Mouse (Mus musculus) heart, embryonic 15.5 days (tissue): ENCODE results near the gene Clk1. TPM values are rescaled to one million over a fixed set of nuclear protein-coding genes. Genes with fewer than 3 reads are reported as not detected.

ENCODE experiments used
- ATAC-seq: fragments of 200-750 bp; cut with Nextera tagmentation; replicated peaks from 2 replicates; pipeline ENCODE4 v1.8.0; 2017; ENCODE audit warnings: low read depth, moderate TSS enrichment; ENCODE audit not compliant: insufficient number of reproducible peaks, insufficient read depth, low FRiP score
- H3K27ac ChIP-seq: fragments of 300-500 bp; sonication (generic); 2 replicates; pipeline ENCODE4 v1.5.1; 2015; ENCODE audit warnings: mild to moderate bottlenecking, inconsistent platforms
- H3K27me3 ChIP-seq: fragments of 300-500 bp; sonication (generic); 2 replicates; pipeline ENCODE4 v1.6.1; 2015; ENCODE audit warnings: inconsistent platforms
- H3K36me3 ChIP-seq: fragments of 300-500 bp; sonication (generic); 2 replicates; pipeline ENCODE4 v1.6.1; 2015; ENCODE audit warnings: mild to moderate bottlenecking, inconsistent platforms
- H3K4me1 ChIP-seq: fragments of 300-500 bp; sonication (generic); replicated peaks from 2 replicates; pipeline ENCODE4 v1.6.1; 2015; ENCODE audit warnings: inconsistent platforms
- H3K4me2 ChIP-seq: fragments of 300-500 bp; sonication (generic); 2 replicates; pipeline ENCODE4 v1.6.1; 2015; ENCODE audit warnings: inconsistent platforms, mild to moderate bottlenecking, moderate library complexity
- H3K4me3 ChIP-seq: fragments of 300-500 bp; sonication (generic); 2 replicates; pipeline ENCODE4 v1.5.1; 2015; ENCODE audit warnings: mild to moderate bottlenecking, inconsistent platforms
- H3K9ac ChIP-seq: fragments of 300-500 bp; sonication (generic); 2 replicates; pipeline ENCODE4 v1.6.1; 2015; ENCODE audit warnings: mild to moderate bottlenecking, inconsistent platforms
- H3K9me3 ChIP-seq: fragments of 300-500 bp; sonication (generic); replicated peaks from 2 replicates; pipeline ENCODE4 v1.6.1; 2016; ENCODE audit warnings: inconsistent platforms
- WGBS: fragments of 180-500 bp; shearing (Covaris S2); methylation state at CpG from one replicate; pipeline ENCODE4 v1.1.7; 2015; ENCODE audit warnings: mixed read lengths; 5-methylcytosine and 5-hydroxymethylcytosine counted together
- polyA plus RNA-seq: library from polyadenylated mRNA; unstranded; fragments of >200 nt; fragmentation: Nextera tagmentation; extraction: Ambion mirVana; gene quantifications from 2 replicates; pipeline ENCODE4 v1.2.1, GENCODE M21; 2015

Clk1 gene
- polyA plus RNA-seq, 1 experiment from 2014 or later: 125 TPM

DNA sequence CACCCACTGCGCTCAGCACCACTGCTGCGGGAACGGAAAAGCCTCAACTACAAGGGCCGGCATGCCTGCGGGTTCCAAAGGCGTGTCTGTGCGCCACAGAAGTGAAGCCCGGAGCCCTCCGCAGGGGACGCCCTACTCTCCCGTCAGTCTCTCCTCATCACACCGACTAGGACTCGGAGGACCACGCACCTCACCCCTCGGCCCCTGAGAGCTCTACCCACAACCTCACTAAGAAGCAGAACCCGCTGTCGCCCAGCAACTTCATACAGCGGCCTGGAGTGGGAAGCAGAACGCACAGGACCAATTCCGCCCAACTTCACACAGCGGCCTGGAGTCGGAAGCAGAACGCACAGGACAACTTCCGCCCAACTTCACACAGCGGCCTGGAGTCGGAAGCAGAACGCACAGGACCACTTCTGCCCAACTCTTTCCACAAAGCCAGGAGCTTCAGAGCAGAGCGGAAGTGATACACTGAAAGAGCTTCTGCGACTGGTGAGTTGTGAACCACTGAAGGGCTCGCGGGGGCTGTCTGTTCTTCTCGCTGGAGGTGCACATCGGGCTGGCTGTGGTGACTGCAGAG lies 21.4 kb upstream of the Clk1 start, which contains the start of the genes Nif3l1 and Ppil3:
TSS of gene Nif3l1 (plus strand) at position 9 of the 580 bp plus-strand sequence.
TSS of gene Ppil3 (minus strand) at position 344 of the 580 bp plus-strand sequence.
- peak; percentile 93 for ATAC-seq

DNA sequence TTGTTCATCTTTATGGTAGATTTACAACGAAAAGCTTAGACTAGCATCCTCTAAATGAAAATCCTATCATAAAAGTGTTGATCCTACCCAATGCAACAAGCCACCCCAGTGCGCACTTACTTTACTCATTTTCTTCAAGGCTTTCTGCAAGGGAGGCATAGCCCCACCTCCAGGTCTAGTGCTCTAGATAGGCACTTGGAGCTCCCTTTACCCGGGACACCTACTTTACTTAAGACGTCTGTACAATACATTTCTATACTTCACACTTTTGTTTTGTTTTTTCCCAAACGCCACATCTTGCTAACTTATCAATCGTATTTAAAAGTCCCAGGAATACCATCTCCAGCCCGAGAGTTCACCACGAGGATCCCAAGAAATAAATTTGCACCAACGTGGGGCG lies 20.8 kb upstream of the Clk1 start:
- Histone ChIP-seq H3K4me2 (peak overlapping the region; percentile 85), H3K27me3 (no peaks in the 10 kb centered on the region), H3K27ac (peak overlapping the region; percentile 89), H3K36me3 (peaks cover 22% of the 10 kb centered on the region), H3K4me3 (peak overlapping the region; percentile 65), H3K9ac (peak overlapping the region; percentile 70), H3K4me1 (peaks cover 19% of the 10 kb centered on the region), H3K9me3 (no peaks in the 10 kb centered on the region)
- ATAC-seq: no peak
- WGBS: 11% methylated on average over 10 of the region's 10 CpGs

More for the DNA sequence above, 21.4 kb upstream of the Clk1 start, which contains the start of the genes Nif3l1 and Ppil3:
- H3K27me3 ChIP-seq: no peaks in the 10 kb centered on the region
- peak within 1 kb of the TSS; percentile 70 for H3K9ac ChIP-seq
- H3K4me1 ChIP-seq: peaks cover 19% of the 10 kb centered on the region
- peak within 1 kb of the TSS; percentile 85 for H3K4me2 ChIP-seq
- no peaks in the 10 kb centered on the region for H3K9me3 ChIP-seq
- peak within 1 kb of the TSS; percentile 65 for H3K4me3 ChIP-seq
- peaks cover 20% of the 10 kb centered on the region for H3K36me3 ChIP-seq
- H3K27ac ChIP-seq: peak within 1 kb of the TSS; percentile 89
- 0% methylated on average over 33 of the region's 33 CpGs for WGBS

DNA sequence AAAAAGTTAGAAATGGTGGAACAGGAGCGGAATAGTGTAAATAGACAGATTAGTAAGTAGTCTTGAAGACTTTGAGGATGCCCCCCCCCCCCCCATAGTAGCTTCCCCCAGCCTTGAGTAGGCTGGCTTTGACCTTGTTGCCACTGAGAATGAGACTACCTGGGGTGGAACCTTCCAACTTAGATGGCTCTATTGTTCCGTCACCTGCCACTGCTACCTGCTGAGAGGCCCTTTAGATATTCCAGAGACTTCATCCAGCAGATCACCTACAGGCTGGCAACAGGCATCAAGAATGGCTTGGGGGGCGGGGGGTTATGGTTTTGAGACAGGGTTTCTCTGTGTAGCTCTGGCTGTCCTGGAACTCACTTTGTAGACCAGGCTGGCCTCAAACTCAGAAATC lies 685 bp upstream of the Clk1 start:
- Histone ChIP-seq H3K9ac (no peak overlapping the region), H3K9me3 (no peaks in the 10 kb centered on the region), H3K27me3 (no peaks in the 10 kb centered on the region), H3K4me1 (peaks cover 22% of the 10 kb centered on the region), H3K4me2 (0 out of 2 replicates have a peak overlapping the region, but pooled peaks have one; percentile 46), H3K4me3 (peak overlapping the region; percentile 99; the same call in 1 of the 2 replicates), H3K36me3 (peaks cover 16% of the 10 kb centered on the region), H3K27ac (no peak overlapping the region)
- 85% methylated on average over 3 of the region's 3 CpGs for WGBS
- ATAC-seq: no peak

DNA sequence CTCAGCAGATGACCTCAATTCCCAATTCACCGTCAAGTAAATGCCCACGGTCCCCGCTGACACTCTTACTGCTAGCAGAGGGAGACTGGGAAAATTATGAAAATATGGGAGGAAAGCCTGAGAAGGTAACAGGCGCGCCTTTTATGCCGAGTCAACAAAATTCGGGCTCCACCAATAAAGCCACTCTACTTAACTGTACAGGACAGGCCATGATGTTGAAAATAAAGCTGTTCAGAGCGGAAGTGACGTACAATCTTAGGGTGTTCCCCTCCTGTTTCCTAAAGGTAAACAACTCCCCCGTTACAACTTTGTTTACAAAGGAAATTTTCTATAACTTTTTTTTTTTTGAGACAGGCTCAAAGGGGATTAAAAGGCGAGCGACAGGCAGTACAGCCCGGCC lies 987 bp downstream of the Clk1 start:
- peak overlapping the region; percentile 100 for H3K9ac ChIP-seq
- WGBS: 4% methylated on average over 13 of the region's 13 CpGs
- peaks cover 22% of the 10 kb centered on the region for H3K4me1 ChIP-seq
- peak overlapping the region; percentile 71 for H3K4me2 ChIP-seq
- H3K36me3 ChIP-seq: peaks cover 32% of the 10 kb centered on the region
- H3K27me3 ChIP-seq: no peaks in the 10 kb centered on the region
- no peak; the same call in 1 of the 2 replicates for ATAC-seq
- H3K9me3 ChIP-seq: no peaks in the 10 kb centered on the region
- peak overlapping the region; percentile 99 for H3K4me3 ChIP-seq
- peak overlapping the region; percentile 100 for H3K27ac ChIP-seq

DNA sequence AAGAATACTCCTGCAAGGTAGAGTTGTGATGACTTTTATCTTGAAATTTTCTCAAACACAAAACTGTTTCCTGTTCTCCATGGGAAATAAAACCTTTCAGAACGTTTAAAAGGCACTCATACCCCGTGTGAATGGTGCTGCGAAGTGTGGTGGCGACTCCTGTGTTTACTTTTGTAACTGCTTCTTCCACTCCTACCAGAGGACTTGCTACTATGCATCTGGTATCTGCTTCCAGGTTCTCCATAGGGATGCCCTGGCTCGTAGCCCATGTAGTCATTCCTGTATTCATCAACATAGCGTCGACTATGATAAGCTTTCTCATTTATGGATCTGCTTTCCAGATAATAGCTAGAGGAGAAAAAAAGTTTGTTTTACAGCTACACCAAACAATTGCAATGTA lies 2.9 kb downstream of the Clk1 start:
- no peak overlapping the region for H3K27ac ChIP-seq
- H3K4me2 ChIP-seq: peak overlapping the region; percentile 40
- H3K9me3 ChIP-seq: no peaks in the 10 kb centered on the region
- H3K36me3 ChIP-seq: peaks cover 49% of the 10 kb centered on the region
- H3K27me3 ChIP-seq: no peaks in the 10 kb centered on the region
- no peak overlapping the region for H3K9ac ChIP-seq
- peaks cover 22% of the 10 kb centered on the region for H3K4me1 ChIP-seq
- WGBS: 36% methylated on average over 7 of the region's 7 CpGs
- peak overlapping the region; percentile 99 for H3K4me3 ChIP-seq
- ATAC-seq: no peak

DNA sequence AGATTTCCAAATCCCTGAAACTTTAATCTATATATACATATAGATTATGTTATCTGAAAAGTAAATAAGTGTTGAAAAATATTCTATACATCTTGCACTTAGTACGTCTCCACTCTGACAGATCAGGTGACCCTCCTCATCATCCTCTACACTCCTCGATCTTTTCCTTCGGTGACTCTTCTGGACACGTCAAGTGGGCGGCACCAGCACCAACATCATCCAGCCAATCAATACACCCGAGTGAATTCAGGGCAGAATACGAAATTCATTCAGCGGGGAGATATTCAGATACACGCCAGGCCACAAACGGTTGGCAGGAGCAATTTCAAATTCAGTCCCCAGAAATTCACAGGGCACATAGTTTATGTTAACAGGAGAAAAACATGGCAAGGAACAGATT lies 3.8 kb downstream of the Clk1 start:
- Histone ChIP-seq H3K36me3 (peaks cover 57% of the 10 kb centered on the region), H3K4me2 (no peak overlapping the region), H3K9ac (no peak overlapping the region), H3K4me3 (no peak overlapping the region), H3K4me1 (peaks cover 22% of the 10 kb centered on the region), H3K9me3 (no peaks in the 10 kb centered on the region), H3K27me3 (no peaks in the 10 kb centered on the region), H3K27ac (no peak overlapping the region)
- 74% methylated on average over 10 of the region's 10 CpGs for WGBS
- ATAC-seq: no peak

DNA sequence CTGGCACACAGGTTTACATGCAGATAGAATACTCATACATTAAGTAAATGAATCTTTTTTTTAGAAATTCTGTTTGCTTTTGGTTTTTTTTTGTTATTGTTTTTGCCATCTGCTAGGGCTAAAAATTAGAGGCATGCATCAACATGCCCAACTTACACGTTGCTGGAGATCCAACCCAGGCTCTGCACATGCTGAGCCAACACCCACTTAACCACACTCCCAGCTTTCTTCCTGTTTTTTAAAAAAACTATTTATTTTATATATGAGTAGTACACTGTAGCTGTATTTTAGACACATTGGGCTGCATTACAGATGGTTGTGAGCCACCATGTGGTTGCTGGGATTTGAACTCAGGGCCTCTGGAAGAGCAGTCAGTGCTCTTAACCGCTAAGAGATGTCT lies 7.8 kb downstream of the Clk1 start:
- H3K27me3 ChIP-seq: no peaks in the 10 kb centered on the region
- H3K4me3 ChIP-seq: no peak overlapping the region
- peaks cover 5% of the 10 kb centered on the region for H3K4me1 ChIP-seq
- no peak overlapping the region for H3K9ac ChIP-seq
- H3K9me3 ChIP-seq: no peaks in the 10 kb centered on the region
- H3K36me3 ChIP-seq: peaks cover 86% of the 10 kb centered on the region
- no peak overlapping the region for H3K27ac ChIP-seq
- H3K4me2 ChIP-seq: no peak overlapping the region
- WGBS: 90% methylated on average over 2 of the region's 2 CpGs
- ATAC-seq: no peak

DNA sequence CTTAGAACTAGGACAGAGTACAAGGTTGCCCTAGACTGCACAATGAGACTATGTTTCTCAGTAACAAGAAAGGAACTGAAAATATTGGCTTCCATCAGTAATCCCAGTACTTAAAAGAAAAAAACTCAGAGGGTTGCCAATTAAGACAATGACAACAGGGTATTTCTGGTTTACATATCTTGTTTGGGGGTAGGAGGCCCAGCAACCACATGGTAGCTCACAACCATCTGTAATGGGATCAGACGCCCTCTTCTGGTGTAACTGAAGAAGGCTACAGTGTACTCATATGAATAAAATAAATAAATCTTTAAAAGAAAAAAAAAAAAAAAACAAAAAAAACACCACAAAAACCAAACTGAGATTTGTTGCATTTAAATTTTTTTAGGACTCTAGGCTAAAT lies 8.4 kb downstream of the Clk1 start:
- Histone ChIP-seq H3K9me3 (no peaks in the 10 kb centered on the region), H3K4me2 (no peak overlapping the region), H3K9ac (no peak overlapping the region), H3K4me3 (no peak overlapping the region), H3K36me3 (peaks cover 90% of the 10 kb centered on the region), H3K4me1 (0 out of 2 replicates have a peak, but pooled peaks cover 2% of the 10 kb centered on the region), H3K27ac (no peak overlapping the region), H3K27me3 (no peaks in the 10 kb centered on the region)
- 21% methylated on average over 1 of the region's 1 CpGs for WGBS
- ATAC-seq: no peak

DNA sequence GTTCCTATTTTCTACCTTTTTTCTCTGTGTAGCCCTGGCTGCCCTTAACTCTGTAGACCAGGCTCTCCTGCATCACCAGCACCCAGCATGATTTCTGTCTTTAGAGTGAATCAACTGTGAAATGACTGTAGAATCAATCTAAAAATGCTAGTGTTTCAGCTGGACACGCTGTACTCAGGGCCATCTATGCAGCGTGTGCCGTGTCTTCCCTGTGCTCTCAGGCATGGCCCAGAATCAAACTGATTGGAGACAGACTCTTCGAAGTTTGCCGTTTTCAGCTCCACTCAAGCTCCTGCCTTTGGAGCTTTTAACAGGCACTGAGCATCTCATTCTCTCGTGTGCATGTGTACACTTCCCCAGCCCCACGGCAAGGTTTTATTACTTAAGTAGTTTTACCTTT lies 13.1 kb downstream of the Clk1 start:
- ATAC-seq: no peak
- H3K4me2 ChIP-seq: no peak overlapping the region
- H3K4me3 ChIP-seq: no peak overlapping the region
- H3K27ac ChIP-seq: no peak overlapping the region
- no peaks in the 10 kb centered on the region for H3K27me3 ChIP-seq
- H3K9me3 ChIP-seq: no peaks in the 10 kb centered on the region
- no peaks in the 10 kb centered on the region for H3K4me1 ChIP-seq
- H3K9ac ChIP-seq: no peak overlapping the region
- peaks cover 68% of the 10 kb centered on the region for H3K36me3 ChIP-seq
- WGBS: 85% methylated on average over 7 of the region's 7 CpGs

DNA sequence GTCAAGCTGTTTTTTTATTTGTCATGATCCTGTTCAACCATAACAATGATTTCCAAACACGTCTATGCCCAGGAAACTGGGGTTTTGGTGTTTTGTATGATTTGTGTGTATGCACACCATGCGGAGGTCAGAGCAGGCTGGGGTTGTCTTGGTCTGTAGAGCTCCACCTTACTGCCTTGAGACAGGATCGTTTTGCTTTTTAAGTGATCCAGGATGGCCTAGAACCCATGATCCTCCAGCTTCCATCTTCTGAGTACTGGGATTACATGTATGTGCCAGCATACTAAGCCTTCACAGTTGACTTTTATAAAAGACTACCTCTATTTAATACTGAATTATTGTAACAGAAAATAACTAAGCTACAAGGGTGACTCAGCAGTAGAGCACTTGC lies 13.7 kb downstream of the Clk1 start:
- Histone ChIP-seq H3K36me3 (peaks cover 64% of the 10 kb centered on the region), H3K4me3 (no peak overlapping the region), H3K9me3 (no peaks in the 10 kb centered on the region), H3K4me1 (no peaks in the 10 kb centered on the region), H3K27me3 (no peaks in the 10 kb centered on the region), H3K27ac (no peak overlapping the region), H3K4me2 (no peak overlapping the region), H3K9ac (no peak overlapping the region)
- 84% methylated on average over 3 of the region's 3 CpGs for WGBS
- ATAC-seq: no peak

DNA sequence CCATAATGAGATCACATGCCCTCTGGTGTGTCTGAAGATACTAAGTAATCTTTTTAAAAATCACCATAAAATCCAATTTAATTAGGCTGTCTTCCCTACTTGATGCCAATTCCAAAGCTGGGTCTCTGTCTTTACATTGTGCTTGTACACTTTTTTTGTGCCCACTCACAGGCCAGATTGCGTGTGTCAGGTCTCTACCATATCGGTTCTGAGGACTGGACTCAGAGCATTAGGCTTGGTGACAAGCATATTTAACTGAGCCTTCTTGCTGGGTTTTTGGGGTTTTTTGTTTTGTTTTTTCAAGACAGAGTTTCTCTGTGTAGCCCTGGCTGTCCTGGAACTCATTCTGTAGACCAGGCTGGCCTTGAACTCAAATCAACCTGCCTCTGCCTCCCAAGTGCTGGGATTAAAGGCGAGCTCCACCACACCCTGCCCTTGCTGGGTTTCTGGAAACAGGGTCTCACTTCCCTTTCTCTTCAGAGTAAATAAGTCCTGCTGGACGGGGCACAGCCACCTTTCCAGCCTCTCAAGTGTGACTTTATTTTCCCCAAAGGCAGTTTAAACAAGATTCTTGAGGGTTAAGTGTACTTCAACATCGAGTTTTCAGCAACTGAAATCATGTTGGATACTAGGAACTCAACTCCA lies 14.2 kb downstream of the Clk1 start:
- no peak overlapping the region for H3K9ac ChIP-seq
- WGBS: 86% methylated on average over 5 of the region's 5 CpGs
- ATAC-seq: no peak
- no peaks in the 10 kb centered on the region for H3K9me3 ChIP-seq
- no peak overlapping the region for H3K27ac ChIP-seq
- no peak overlapping the region for H3K4me3 ChIP-seq
- H3K4me1 ChIP-seq: no peaks in the 10 kb centered on the region
- H3K4me2 ChIP-seq: no peak overlapping the region
- no peaks in the 10 kb centered on the region for H3K27me3 ChIP-seq
- peaks cover 60% of the 10 kb centered on the region for H3K36me3 ChIP-seq

DNA sequence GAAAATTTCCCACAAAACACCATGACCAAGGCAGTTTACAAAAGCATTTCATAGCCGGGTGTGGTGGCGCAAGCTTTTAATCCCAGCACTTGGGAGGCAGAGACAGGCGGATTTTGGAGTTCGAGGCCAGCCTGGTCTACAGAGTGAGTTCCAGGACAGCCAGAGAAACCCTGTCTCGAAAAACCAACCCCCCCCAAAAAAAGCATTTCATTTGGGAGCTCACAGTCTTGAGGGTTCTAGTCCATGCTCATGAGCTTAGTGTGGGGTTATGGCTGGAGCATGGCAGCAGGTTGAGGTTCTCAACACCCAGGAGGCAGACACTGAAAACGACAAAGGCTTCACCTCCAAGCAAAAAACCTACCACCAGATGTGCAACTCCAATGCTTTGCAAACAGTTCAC lies 15.7 kb downstream of the Clk1 start:
- ATAC-seq: no peak
- Histone ChIP-seq H3K9ac (no peak overlapping the region), H3K4me2 (no peak overlapping the region), H3K9me3 (no peaks in the 10 kb centered on the region), H3K27me3 (no peaks in the 10 kb centered on the region), H3K36me3 (peaks cover 59% of the 10 kb centered on the region), H3K27ac (no peak overlapping the region), H3K4me3 (no peak overlapping the region), H3K4me1 (no peaks in the 10 kb centered on the region)
- 82% methylated on average over 6 of the region's 6 CpGs for WGBS
